Mouse (Mus musculus): Measurements from ENCODE around the gene Hist1h4m. TPM values are rescaled to one million over a fixed set of nuclear protein-coding genes. Genes with fewer than 3 reads are reported as not detected.

The Hist1h4m gene
- total RNA-seq (2023) = 202 TPM

DNA sequence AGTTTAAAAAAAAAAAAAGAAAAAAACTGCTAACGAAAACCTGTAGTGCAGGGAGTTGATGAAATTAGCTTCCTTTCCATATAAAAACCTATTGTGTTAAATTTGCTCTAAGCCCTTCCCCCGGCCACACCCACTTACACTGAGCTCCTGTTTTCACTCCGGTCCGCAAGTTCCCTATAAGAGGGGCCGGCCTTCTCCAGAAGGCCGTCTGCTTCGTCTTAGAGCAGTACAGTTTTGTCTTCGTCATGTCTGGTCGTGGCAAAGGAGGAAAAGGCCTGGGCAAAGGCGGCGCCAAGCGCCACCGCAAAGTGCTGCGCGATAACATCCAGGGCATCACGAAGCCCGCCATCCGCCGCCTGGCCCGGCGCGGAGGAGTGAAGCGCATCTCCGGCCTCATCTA lies at the start of gene Hist1h4m:
Gene Hist1h4m, plus strand, starts transcription at position 208 of the 400 bp plus-strand sequence.

GRCm38 (mm10) chr13:21779767-21780731 lies 31.5 kb upstream of the Hist1h4m start, which contains the start of gene Hist1h1b:
Hist1h1b (minus strand) TSS chr13:21780625.

GRCm38 (mm10) chr13:21783255-21783617 lies 28.3 kb upstream of the Hist1h4m start, which contains the start of gene Hist1h3i:
Hist1h3i (minus strand) TSS chr13:21783370.

DNA sequence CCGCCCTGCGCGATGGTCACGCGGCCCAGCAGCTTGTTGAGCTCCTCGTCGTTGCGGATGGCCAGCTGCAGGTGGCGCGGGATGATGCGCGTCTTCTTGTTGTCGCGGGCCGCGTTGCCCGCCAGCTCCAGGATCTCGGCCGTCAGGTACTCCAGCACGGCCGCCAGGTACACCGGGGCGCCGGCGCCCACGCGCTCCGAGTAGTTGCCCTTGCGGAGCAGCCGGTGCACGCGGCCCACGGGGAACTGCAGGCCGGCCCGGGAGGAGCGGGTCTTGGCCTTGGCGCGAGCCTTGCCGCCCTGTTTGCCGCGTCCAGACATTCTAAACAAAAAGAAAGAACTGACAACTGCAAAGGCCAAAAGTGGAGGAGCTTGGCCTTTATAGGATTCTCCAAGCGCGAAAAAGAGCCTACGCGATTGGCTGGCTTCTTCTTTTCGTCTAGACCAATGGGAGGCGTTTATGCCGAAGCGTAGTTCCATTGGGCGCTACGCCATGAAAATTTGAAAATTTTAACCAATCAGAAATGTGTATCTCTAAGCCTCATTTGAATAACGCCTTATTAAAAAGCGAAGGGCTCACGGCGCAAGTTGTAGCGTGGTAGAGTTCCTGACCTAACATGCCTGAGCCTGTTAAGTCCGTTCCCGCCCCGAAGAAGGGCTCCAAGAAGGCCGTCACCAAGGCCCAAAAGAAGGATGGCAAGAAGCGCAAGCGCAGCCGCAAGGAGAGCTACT lies 24.5 kb upstream of the Hist1h4m start, which contains the start of the genes Hist1h2an and Hist1h2bp:
Gene Hist1h2an, minus strand, starts transcription at position 320 of the 731 bp plus-strand sequence.
Gene Hist1h2bp, plus strand, starts transcription at position 563 of the 731 bp plus-strand sequence.

DNA sequence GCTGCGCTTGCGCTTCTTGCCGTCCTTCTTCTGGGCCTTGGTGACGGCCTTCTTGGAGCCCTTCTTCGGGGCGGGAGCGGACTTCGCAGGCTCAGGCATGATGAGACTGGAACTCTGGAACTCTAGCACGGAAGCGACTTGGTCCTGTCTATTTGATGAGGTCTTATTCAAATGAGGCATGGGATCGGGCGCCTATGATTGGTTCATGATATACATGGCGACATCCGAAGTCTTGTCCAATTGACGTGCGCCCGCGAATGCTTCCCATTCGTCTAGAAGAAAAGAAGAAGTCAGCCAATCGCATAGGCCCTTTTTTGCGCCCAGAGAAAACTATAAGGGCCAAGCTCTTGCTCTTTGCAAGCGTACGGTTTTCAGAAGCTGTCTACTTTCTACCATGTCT lies 1.5 kb upstream of the Hist1h4m start, which contains the start of the genes Hist1h2bq and Hist1h2ao:
Gene Hist1h2bq, minus strand, starts transcription at position 125 of the 400 bp plus-strand sequence.
Gene Hist1h2ao, plus strand, starts transcription at position 393 of the 400 bp plus-strand sequence.

GRCm38 (mm10) chr13:21831418-21832394 lies 20.2 kb downstream of the Hist1h4m start, which contains the start of gene Hist1h4n:
Hist1h4n (minus strand) TSS chr13:21832196.

DNA sequence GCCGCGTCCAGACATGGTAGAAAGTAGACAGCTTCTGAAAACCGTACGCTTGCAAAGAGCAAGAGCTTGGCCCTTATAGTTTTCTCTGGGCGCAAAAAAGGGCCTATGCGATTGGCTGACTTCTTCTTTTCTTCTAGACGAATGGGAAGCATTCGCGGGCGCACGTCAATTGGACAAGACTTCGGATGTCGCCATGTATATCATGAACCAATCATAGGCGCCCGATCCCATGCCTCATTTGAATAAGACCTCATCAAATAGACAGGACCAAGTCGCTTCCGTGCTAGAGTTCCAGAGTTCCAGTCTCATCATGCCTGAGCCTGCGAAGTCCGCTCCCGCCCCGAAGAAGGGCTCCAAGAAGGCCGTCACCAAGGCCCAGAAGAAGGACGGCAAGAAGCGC lies 21.9 kb downstream of the Hist1h4m start, which contains the start of the genes Hist1h2ap and Hist1h2br:
Gene Hist1h2ap, minus strand, starts transcription at position 47 of the 400 bp plus-strand sequence.
Gene Hist1h2br, plus strand, starts transcription at position 283 of the 400 bp plus-strand sequence.

Other genes with a start within 250 kb of the Hist1h4m start
- not detected for gene Olfr1364, start 230.0 kb upstream of the Hist1h4m start, total RNA-seq (2023)
- gene Olfr1362, start 197.7 kb upstream of the Hist1h4m start, total RNA-seq (2023) = not detected
- not detected for gene Olfr11, start 169.2 kb upstream of the Hist1h4m start, total RNA-seq (2023)
- gene Olfr1361, start 148.4 kb upstream of the Hist1h4m start, total RNA-seq (2023) = not detected
- gene Olfr1360, start 134.3 kb upstream of the Hist1h4m start, total RNA-seq (2023) = not detected
- gene Olfr1359, start 113.6 kb upstream of the Hist1h4m start, total RNA-seq (2023) = not detected
- gene Hist1h2bl, start 95.6 kb upstream of the Hist1h4m start, total RNA-seq (2023) = 38.5 TPM
- 23.2 TPM for gene Hist1h2ai, start 95.3 kb upstream of the Hist1h4m start, total RNA-seq (2023)
- 51.3 TPM for gene Hist1h3h, start 94.1 kb upstream of the Hist1h4m start, total RNA-seq (2023)
- gene Hist1h2bm, start 89.7 kb upstream of the Hist1h4m start, total RNA-seq (2023) = 9.1 TPM
- gene Hist1h4j, start 76.7 kb upstream of the Hist1h4m start, total RNA-seq (2023) = 8.5 TPM
- gene Hist1h4k, start 61.2 kb upstream of the Hist1h4m start, total RNA-seq (2023) = 192 TPM
- gene Hist1h2ak, start 57.9 kb upstream of the Hist1h4m start, total RNA-seq (2023) = 29.1 TPM
- gene Hist1h2bn, start 57.6 kb upstream of the Hist1h4m start, total RNA-seq (2023) = 72.0 TPM
- 15.4 TPM for gene Hist1h1b, start 31.1 kb upstream of the Hist1h4m start, total RNA-seq (2023)
- gene Hist1h3i, start 28.4 kb upstream of the Hist1h4m start, total RNA-seq (2023) = 103 TPM
- 12.5 TPM for gene Hist1h2an, start 24.5 kb upstream of the Hist1h4m start, total RNA-seq (2023)
- 14.0 TPM for gene Hist1h2bp, start 24.3 kb upstream of the Hist1h4m start, total RNA-seq (2023)
- 25.5 TPM for gene Hist1h2bq, start 1.5 kb upstream of the Hist1h4m start, total RNA-seq (2023)
- 52.1 TPM for gene Hist1h2ao, start 1.3 kb upstream of the Hist1h4m start, total RNA-seq (2023)
- not detected for gene Hist1h4n, start 20.4 kb downstream of the Hist1h4m start, total RNA-seq (2023)
- gene Hist1h2ap, start 21.8 kb downstream of the Hist1h4m start, total RNA-seq (2023) = 61.1 TPM
- 25.7 TPM for gene Hist1h2br, start 22.0 kb downstream of the Hist1h4m start, total RNA-seq (2023)
- gene Zfp184, start 133.3 kb downstream of the Hist1h4m start, total RNA-seq (2023) = 3.5 TPM
- gene Pom121l2, start 169.4 kb downstream of the Hist1h4m start, total RNA-seq (2023) = not detected
- gene Prss16, start 198.0 kb downstream of the Hist1h4m start, total RNA-seq (2023) = 0.53 TPM
- gene Hist1h2ah, start 223.8 kb downstream of the Hist1h4m start, total RNA-seq (2023) = 27.0 TPM
- gene Hist1h2bk, start 224.1 kb downstream of the Hist1h4m start, total RNA-seq (2023) = 29.9 TPM
- gene Hist1h4i, start 229.6 kb downstream of the Hist1h4m start, total RNA-seq (2023) = 44.4 TPM
- 28.7 TPM for gene Hist1h2ag, start 231.2 kb downstream of the Hist1h4m start, total RNA-seq (2023)
- gene Hist1h2bj, start 231.5 kb downstream of the Hist1h4m start, total RNA-seq (2023) = 24.6 TPM